Mouse (Mus musculus): ENCODE measurements at regions not wholly inside any gene's neighbourhood (a gene's known extent, or its start where the extent isn't known, plus 50 kb on each side); places are given as distances from the start of the nearest gene placed in this dataset.

DNA sequence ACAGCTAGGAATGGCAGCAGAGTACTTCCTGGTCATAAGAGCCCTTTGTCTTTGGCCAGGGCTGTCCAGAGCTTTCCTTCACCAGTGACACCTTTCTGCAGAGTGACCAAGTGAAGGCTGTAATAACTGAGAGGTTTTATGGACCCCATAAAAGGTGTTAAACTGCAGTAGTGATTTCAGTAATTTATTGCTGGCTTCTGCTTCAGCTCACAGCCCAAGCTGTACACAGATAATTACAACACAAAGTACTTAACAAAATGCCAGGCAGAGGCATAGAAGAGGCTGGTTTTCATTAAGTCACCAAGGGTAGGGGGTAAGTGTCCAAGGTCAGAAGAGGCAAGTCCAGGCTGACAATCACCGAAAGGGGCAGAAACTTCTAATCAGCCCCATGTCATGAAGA is 83.8 kb downstream of the Eif4e start:
- Histone ChIP-seq H3K36me3 (ENCODE audit: control insufficient read depth, insufficient read depth, low read length) (no peaks in the 10 kb centered on the region), H3K27me3 (ENCODE audit: control insufficient read depth, insufficient read depth, low read length) (no peaks in the 10 kb centered on the region; the same call in 1 of the 2 replicates), H3K4me3 (no peak overlapping the region), H3K4me1 (ENCODE audit: control insufficient read depth, insufficient read depth, low read length) (0 out of 2 replicates have a peak, but pooled peaks cover 1% of the 10 kb centered on the region), H3K27ac (no peak overlapping the region), H3K79me2 (replicated peaks; ENCODE audit: control insufficient read depth, insufficient read depth, low read length) (no peaks in the 10 kb centered on the region), H3K9ac (ENCODE audit: low read depth, low read length) (no peak overlapping the region)
- no peak for TF ChIP-seq POLR2A (IDR thresholded peaks at IDR 0.05; ENCODE audit: insufficient read depth, low read depth, low read length)
- no peak for TF ChIP-seq EP300 (IDR thresholded peaks at IDR 0.05; ENCODE audit: insufficient read depth, low read depth, low read length)
- no peak for TF ChIP-seq CTCF (IDR thresholded peaks at IDR 0.05)
- intact Hi-C loops (cut with DNase I), result loop anchor here (10.0 kb wide), 1 partner anchor 145 kb away; no protein-coding TSS in a partner anchor
- WGBS, result 95% methylated on average over 1 of the region's 1 CpGs
- no peak for DNase-seq

GRCm38 (mm10) chr3:138612884-138613653 is 87.1 kb downstream of the Eif4e start:
- WGBS, result 9% methylated on average over 9 of the region's 9 CpGs
- Histone ChIP-seq H3K4me1 (ENCODE audit: control insufficient read depth, insufficient read depth, low read length) (no peaks in the 10 kb centered on the region), H3K36me3 (ENCODE audit: control insufficient read depth, insufficient read depth, low read length) (no peaks in the 10 kb centered on the region), H3K27me3 (ENCODE audit: control insufficient read depth, insufficient read depth, low read length) (no peaks in the 10 kb centered on the region; the same call in 1 of the 2 replicates), H3K4me3 (no peak overlapping the region), H3K9ac (ENCODE audit: low read depth, low read length) (no peak overlapping the region), H3K27ac (no peak overlapping the region), H3K79me2 (replicated peaks; ENCODE audit: control insufficient read depth, insufficient read depth, low read length) (no peaks in the 10 kb centered on the region)
- intact Hi-C loops (cut with DNase I), result loop anchor here (10.0 kb wide), 1 partner anchor 148 kb away; no protein-coding TSS in a partner anchor
- TF ChIP-seq CTCF (IDR thresholded peaks at IDR 0.05) (no peak), POLR2A (IDR thresholded peaks at IDR 0.05; ENCODE audit: insufficient read depth, low read depth, low read length) (no peak), EP300 (IDR thresholded peaks at IDR 0.05; ENCODE audit: insufficient read depth, low read depth, low read length) (no peak)
- no peak for DNase-seq

- DNase-seq, result no peak
- Histone ChIP-seq H3K27ac (no peak overlapping the region), H3K27me3 (ENCODE audit: control insufficient read depth, insufficient read depth, low read length) (no peaks in the 10 kb centered on the region; the same call in 1 of the 2 replicates), H3K4me1 (ENCODE audit: control insufficient read depth, insufficient read depth, low read length) (no peaks in the 10 kb centered on the region), H3K79me2 (replicated peaks; ENCODE audit: control insufficient read depth, insufficient read depth, low read length) (no peaks in the 10 kb centered on the region), H3K36me3 (ENCODE audit: control insufficient read depth, insufficient read depth, low read length) (no peaks in the 10 kb centered on the region), H3K4me3 (no peak overlapping the region), H3K9ac (ENCODE audit: low read depth, low read length) (no peak overlapping the region)
- 59% methylated on average over 3 of the region's 3 CpGs for WGBS
- intact Hi-C loops (cut with DNase I), result loop anchor here (10.0 kb wide), 1 partner anchor 149 kb away; no protein-coding TSS in a partner anchor
- TF ChIP-seq EP300 (IDR thresholded peaks at IDR 0.05; ENCODE audit: insufficient read depth, low read depth, low read length), result no peak
- no peak for TF ChIP-seq CTCF (IDR thresholded peaks at IDR 0.05)
- no peak for TF ChIP-seq POLR2A (IDR thresholded peaks at IDR 0.05; ENCODE audit: insufficient read depth, low read depth, low read length)
These were observed 87.7 kb downstream of the Eif4e start for GRCm38 (mm10) chr3:138613680-138614079.

- 86% methylated on average over 2 of the region's 2 CpGs for WGBS
- Histone ChIP-seq H3K4me3 (no peak overlapping the region), H3K79me2 (replicated peaks; ENCODE audit: control insufficient read depth, insufficient read depth, low read length) (no peaks in the 10 kb centered on the region), H3K4me1 (ENCODE audit: control insufficient read depth, insufficient read depth, low read length) (no peaks in the 10 kb centered on the region), H3K36me3 (ENCODE audit: control insufficient read depth, insufficient read depth, low read length) (no peaks in the 10 kb centered on the region), H3K27ac (no peak overlapping the region), H3K27me3 (ENCODE audit: control insufficient read depth, insufficient read depth, low read length) (no peaks in the 10 kb centered on the region; the same call in 1 of the 2 replicates), H3K9ac (ENCODE audit: low read depth, low read length) (no peak overlapping the region)
- intact Hi-C loops (cut with DNase I), result loop anchor here (10.0 kb wide), 1 partner anchor 150 kb away; no protein-coding TSS in a partner anchor
- no peak for DNase-seq
- TF ChIP-seq EP300 (IDR thresholded peaks at IDR 0.05; ENCODE audit: insufficient read depth, low read depth, low read length), result no peak
- TF ChIP-seq CTCF (IDR thresholded peaks at IDR 0.05), result peak; percentile 20; the same call in 1 of the 2 replicates
These were observed 88.9 kb downstream of the Eif4e start for GRCm38 (mm10) chr3:138614899-138615298.

DNA sequence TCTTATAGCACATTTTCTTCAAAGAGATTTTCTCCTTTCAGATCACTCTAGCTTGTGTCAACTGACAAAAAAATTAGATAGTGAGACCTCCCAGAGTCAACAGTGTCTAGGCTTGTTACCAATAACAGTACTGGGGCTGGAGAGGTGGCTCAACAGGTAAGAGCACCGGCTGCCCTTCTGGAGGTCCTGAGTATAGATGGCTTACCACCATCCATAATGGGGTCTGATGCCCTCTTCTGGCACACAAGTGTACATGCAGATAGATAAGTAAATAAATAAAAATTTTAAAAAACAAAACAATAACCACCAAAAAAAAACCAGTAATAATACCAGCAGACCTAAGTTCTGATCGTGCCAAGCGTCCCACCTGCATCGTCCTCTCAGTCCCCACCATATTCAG is 94.3 kb downstream of the Eif4e start:
- intact Hi-C loops (cut with DNase I), result loop anchor here (2.0 to 10.0 kb wide), 3 partner anchors 61 to 425 kb away; partner anchors contain the start of gene 4930579F01Rik
- H3K36me3 ChIP-seq (ENCODE audit: control insufficient read depth, insufficient read depth, low read length), result no peaks in the 10 kb centered on the region
- no peaks in the 10 kb centered on the region for H3K4me1 ChIP-seq (ENCODE audit: control insufficient read depth, insufficient read depth, low read length)
- DNase-seq, result no peak
- H3K27me3 ChIP-seq (ENCODE audit: control insufficient read depth, insufficient read depth, low read length), result no peaks in the 10 kb centered on the region
- no peaks in the 10 kb centered on the region for H3K79me2 ChIP-seq (replicated peaks; ENCODE audit: control insufficient read depth, insufficient read depth, low read length)
- H3K9ac ChIP-seq (ENCODE audit: low read depth, low read length), result no peak overlapping the region
- no peak for TF ChIP-seq EP300 (IDR thresholded peaks at IDR 0.05; ENCODE audit: insufficient read depth, low read depth, low read length)
- no peak for TF ChIP-seq POLR2A (IDR thresholded peaks at IDR 0.05; ENCODE audit: insufficient read depth, low read depth, low read length)
- peak; percentile 68 for TF ChIP-seq CTCF (IDR thresholded peaks at IDR 0.05)
- WGBS, result 69% methylated on average over 4 of the region's 4 CpGs
- H3K4me3 ChIP-seq, result no peak overlapping the region
- no peak overlapping the region for H3K27ac ChIP-seq

- Histone ChIP-seq H3K36me3 (ENCODE audit: control insufficient read depth, insufficient read depth, low read length) (no peaks in the 10 kb centered on the region), H3K4me3 (no peak overlapping the region), H3K4me1 (ENCODE audit: control insufficient read depth, insufficient read depth, low read length) (no peaks in the 10 kb centered on the region), H3K27me3 (ENCODE audit: control insufficient read depth, insufficient read depth, low read length) (no peaks in the 10 kb centered on the region), H3K9ac (ENCODE audit: low read depth, low read length) (no peak overlapping the region), H3K27ac (no peak overlapping the region), H3K79me2 (replicated peaks; ENCODE audit: control insufficient read depth, insufficient read depth, low read length) (no peaks in the 10 kb centered on the region)
- TF ChIP-seq CTCF (IDR thresholded peaks at IDR 0.05) (no peak), POLR2A (IDR thresholded peaks at IDR 0.05; ENCODE audit: insufficient read depth, low read depth, low read length) (no peak), EP300 (IDR thresholded peaks at IDR 0.05; ENCODE audit: insufficient read depth, low read depth, low read length) (no peak)
- DNase-seq, result no peak
- intact Hi-C loops (cut with DNase I), result loop anchor here (10.0 kb wide), 1 partner anchor 429 kb away; the partner anchor contains the start of gene 4930579F01Rik
- whole genome bisulfite sequencing, result 88% methylated on average over 2 of the region's 2 CpGs
These were observed 98.1 kb downstream of the Eif4e start for GRCm38 (mm10) chr3:138624128-138624527.

Data from heart, adult 2 months (tissue).